Mouse (Mus musculus) cerebellum, adult 9-10 months (tissue): ENCODE results near the gene Zfp953.
A peak's percentile ranks its signal among the peaks of the same experiment; 100 is the strongest.
"Not testable (repeated sequence)": the region's sequence is repeated elsewhere in the genome, so short reads cannot be mapped to it uniquely, and the experiment has no call there.

Source experiments
- DNase-seq: peaks from one replicate; pipeline ENCODE4 v3.0.0; 2022

The Zfp953 gene

DNA sequence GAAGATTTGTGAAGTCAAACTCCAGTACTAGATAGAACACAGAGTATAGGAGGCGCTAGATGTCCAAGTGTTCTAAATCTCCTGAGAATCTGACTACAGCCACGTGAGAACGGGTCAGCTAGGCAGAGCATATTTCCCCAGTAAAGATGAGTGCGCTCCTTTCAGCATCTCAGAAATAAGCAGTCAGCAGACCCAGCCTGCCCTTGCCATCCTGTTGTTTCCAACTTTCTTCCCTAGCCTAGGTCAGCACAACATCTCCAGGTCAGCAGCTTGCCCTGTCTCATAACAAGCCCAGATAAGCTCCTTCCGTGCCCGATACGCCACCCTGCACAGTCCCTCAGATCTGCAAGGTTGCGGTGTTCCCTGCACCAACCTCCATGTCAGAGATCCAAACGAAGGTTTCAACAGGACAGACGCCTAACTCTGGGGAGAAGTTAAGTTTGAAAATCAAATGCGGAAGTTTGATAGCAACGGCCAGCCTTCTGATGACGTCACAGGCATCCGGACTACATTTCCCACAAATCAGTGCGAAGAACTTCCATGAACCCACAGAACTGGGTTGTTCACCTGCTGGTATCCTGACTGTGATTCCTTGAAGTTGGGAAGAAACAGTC is at the start of gene Zfp953, which contains the start of gene Gm28044:
TSS of gene Zfp953 (minus strand) at position 475 of the 614 bp plus-strand sequence.
TSS of gene Gm28044 (minus strand) at position 406 of the 614 bp plus-strand sequence.
- DNase-seq: peak; percentile 94

DNA sequence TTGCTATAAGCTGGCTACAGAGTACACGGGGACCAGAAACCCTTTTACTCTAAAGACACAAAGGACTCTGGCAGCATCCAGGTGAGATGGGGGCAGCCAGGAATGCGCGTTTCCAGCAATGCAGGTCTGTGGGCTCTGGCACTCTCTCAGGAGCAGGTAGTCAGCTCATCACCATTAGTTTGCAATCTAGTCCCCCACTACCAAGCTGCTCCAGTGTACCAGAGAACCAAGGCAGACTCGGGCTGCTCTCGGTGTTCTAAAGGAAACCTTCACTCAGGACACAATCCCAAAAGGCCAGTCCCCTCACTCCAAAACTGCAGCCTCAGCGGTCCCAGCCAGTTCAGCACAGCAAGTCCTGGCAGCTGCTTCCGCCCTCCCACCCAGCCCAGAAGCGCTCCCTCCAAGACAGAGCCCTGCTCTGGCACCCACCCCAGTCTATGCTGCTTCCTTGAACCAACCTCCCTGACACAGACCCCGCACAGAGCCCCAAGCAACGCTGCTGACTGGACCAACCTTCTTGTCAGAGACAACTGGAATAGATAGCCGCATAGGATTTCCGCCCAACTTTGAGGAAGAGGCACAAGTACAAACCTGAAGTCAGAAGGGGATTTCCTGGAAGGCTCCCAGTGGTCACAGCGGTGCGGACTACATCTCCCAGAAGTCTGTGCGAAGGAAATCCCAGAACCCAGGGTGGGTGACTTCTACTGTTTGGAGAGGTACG is 38.9 kb upstream of the Zfp953 start, which contains the start of gene Zfp429:
TSS of gene Zfp429 (minus strand) at position 637 of the 721 bp plus-strand sequence.
- DNase-seq: peak; percentile 69

DNA sequence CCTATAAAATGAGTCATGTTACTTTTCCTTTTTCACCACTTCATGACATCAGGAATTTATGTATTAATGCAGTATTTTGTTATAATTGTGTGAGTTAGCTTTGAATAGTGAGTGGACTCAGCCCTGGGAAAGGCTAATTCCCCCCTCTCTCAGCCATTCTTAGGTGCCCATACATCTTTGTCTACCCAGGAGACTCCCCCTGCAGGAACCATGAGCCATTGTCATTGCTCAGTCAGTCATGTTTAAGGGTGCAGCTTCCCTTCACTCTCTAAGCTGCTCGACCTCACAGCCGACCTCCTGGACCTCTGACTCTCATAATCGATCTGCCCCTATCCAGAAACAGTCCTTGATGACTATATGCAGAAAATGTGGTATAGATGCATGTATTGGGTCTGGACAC is 15.8 kb upstream of the Zfp953 start:
- DNase-seq: not testable (repeated sequence)

DNA sequence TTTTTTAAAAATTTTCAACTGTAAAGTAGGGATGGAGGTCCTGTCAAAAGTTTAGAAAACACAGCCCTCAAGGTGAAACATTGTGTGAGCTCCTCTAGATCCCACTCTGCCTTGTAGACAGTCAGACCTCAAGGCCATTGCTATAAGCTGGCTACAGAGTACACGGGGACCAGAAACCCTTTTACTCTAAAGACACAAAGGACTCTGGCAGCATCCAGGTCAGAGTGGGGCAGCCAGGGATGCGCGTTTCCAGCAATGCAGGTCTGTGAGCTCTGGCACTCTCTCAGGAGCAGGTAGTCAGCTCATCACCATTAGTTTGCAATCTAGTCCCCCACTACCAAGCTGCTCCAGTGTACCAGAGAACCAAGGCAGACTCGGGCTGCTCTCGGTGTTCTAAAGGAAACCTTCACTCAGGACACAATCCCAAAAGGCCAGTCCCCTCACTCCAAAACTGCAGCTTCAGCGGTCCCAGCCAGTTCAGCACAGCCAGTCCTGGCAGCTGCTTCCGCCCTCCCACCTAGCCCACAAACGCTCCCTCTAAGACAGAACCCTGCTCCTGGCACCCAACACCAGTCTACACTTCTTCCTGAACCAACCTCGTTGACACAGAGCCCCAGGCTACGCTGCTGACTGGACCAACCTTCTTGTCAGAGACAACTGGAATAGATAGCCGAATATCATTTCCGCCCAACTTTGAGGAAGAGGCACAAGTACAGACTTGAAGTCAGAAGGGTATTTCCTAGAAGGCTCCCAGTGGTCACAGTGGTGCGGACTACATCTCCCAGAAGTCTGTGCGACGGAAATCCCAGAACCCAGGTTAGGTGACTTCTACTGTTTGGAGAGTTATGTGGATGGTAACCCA is 14.9 kb upstream of the Zfp953 start, which contains the start of the genes Gm28041 and Zfp456:
TSS of gene Gm28041 (minus strand) at position 684 of the 862 bp plus-strand sequence.
TSS of gene Zfp456 (minus strand) at position 761 of the 862 bp plus-strand sequence.
- not testable (repeated sequence) for DNase-seq

DNA sequence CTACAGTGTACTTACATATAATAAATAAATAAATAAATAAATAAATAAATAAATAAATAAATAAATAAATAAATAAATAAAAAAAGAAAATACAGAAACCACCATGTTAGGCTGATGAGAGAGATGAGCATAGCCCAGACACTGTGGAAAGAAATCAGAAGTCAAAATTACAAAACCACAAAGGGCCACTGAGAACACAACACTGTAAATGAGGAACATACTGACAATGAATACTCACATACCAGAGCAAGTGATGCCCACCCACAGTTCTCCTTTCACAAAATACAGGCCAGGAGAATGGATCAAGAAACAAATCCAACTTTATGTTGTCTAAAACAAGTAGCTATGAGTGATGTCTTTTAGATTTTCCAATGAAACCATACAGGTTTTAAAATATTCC is 8.6 kb downstream of the Zfp953 start:
- no peak for DNase-seq

DNA sequence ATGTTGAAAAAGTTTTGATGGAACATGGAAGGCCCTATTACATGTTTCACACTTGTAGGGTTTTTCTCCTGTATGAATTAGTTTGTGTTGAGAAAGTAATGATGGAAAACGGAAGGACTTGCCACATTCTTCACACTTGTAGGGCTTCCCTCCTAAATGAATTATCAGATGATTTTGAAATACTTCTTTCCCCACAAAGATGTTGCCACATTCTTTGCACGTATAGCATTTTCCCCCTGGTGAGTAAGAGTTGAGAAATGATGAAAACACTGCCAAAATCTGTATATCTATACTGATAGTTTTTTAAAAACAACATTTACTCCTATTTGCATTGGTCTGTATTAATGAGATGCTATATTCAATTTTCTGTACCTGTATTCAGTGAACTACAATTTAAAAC is 17.0 kb downstream of the Zfp953 start:
- no peak for DNase-seq

DNA sequence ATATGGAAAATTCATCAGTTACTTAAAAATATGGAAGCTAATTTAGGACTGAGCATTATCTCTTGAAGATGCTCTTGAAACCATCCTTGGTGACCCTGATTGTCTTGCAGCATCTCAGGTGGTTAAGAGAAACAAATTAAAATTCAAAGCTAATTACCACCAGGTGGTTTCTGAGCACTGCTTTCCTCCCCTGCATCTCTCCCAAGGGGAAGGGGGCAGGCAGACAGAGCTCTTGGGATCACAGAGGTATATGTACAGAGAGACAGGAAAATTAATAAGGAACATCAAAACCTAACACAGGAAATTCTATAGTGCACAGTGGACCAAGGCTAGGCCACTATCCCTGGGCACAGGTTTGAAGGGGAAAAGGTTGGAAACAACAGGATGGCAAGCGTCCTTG is 27.5 kb downstream of the Zfp953 start:
- DNase-seq: peak; percentile 7

DNA sequence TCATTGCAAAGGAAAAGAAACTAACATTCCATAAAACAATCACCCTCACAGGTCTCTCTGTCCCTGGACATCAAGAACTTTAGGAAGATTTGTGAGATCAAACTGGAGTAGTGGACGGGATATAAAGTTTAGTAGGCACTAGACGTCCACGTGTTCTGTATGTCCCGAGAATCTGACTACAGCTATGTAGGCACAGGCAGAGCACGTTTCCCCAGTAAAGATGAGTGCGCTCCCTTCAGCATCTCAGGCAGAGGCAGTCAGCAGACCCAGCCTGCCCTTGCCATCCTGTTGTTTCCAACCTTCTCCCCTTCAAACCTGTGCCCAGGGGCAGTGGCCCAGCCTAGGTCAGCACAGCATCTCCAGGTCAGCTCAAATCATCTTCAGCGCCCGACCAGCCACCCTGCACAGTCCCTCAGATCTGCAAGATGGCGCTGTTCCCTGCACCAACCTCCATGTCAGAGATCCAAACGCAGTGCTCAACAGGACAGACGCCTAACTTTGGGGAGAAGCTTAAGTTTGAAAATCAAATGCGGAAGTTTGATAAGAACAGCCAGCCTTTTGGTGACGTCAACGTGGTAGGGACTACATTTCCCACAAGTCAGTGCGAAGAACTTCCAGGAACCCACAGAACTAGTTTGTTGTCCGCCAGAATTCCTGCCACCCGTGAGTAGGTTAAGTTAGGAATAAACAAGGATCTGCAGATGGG is 28.2 kb downstream of the Zfp953 start, which contains the start of gene Zfp595:
TSS of gene Zfp595 (minus strand) at position 552 of the 706 bp plus-strand sequence.
- DNase-seq: peak; percentile 88

DNA sequence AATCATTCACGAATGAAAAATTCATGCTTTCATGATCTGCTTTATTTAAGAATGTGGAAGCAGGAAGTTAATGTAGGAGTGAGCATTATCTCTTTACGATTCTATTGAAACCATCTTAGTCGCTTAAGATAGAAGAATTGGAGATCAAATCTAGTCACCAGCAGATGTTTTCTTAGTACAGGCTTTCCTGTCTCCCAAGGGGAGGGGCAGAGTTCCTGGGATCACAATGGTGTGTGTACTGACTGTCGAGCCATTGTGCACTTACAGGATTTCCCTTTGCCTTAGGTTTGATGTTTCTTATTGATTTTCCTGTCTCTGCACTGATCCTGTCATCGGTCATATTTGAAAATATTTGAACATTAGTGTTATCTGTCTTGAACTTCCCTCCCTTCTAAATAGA is 53.7 kb downstream of the Zfp953 start:
- no peak for DNase-seq

DNA sequence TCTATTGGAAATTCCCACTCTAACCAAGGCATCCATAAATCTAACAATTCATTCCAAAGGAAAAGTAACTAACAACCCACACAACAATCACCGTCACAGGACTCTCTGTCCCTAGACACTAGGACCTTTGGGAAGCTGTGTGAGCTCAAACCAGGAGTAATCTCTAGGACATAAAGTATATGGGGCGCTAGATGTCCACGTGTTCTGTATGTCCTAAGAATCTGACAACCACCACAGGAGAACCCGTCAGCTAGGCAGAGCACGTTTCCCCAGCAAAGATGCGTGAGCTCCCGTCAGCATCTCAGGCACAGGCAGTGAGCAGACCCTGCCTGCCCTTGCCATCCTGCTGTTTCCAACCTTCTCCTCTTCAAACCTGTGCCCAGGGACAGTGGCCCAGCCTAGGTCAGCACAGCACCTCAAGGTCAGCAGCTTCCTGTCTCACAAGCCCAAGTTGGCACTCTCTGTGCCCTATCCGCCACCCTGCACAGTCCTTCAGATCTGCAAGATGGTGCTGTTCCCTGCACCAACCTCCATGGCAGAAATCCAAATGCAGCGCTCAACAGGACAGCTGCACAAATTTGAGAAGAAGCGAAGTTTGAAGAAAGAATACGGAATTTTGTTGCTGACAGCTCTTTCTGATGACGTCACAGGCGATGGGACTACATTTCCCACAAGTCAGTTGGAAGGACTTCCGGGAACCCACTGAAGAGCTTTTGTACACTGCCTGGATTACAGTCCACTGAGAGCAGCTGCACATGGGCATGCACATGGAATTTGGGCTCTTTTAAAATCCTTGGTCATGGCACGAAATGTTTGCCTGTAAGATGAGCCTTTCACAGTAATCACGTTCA is 54.4 kb downstream of the Zfp953 start, which contains the start of gene Zfp457:
TSS of gene Zfp457 (minus strand) at position 664 of the 851 bp plus-strand sequence.
- peak; percentile 96 for DNase-seq
